Mouse (Mus musculus) gastrocnemius, adult 8-10 months (tissue): ENCODE data around the gene Mt3. TPM values are rescaled to one million over a fixed set of nuclear protein-coding genes. Genes with fewer than 3 reads are reported as not detected.
"Not testable (repeated sequence)": the region's sequence is repeated elsewhere in the genome, so short reads cannot be mapped to it uniquely, and the experiment has no call there.

Experiments
- DNase-seq, 2 experiments: peaks; one replicate each; pipeline ENCODE4 v3.0.0; 2022; ENCODE audit warnings: low spot score in 2 of 2
- total RNA-seq, 4 experiments: library from RNA; stranded (reverse); gene quantifications; 2 replicates each; pipeline ENCODE4 v1.2.4; 2022

Mt3 gene
- total RNA-seq = 1 to 10 TPM in 3 of 4 experiments, not detected in 1; 2.0 to 2.4 (median 2.2) TPM

DNA sequence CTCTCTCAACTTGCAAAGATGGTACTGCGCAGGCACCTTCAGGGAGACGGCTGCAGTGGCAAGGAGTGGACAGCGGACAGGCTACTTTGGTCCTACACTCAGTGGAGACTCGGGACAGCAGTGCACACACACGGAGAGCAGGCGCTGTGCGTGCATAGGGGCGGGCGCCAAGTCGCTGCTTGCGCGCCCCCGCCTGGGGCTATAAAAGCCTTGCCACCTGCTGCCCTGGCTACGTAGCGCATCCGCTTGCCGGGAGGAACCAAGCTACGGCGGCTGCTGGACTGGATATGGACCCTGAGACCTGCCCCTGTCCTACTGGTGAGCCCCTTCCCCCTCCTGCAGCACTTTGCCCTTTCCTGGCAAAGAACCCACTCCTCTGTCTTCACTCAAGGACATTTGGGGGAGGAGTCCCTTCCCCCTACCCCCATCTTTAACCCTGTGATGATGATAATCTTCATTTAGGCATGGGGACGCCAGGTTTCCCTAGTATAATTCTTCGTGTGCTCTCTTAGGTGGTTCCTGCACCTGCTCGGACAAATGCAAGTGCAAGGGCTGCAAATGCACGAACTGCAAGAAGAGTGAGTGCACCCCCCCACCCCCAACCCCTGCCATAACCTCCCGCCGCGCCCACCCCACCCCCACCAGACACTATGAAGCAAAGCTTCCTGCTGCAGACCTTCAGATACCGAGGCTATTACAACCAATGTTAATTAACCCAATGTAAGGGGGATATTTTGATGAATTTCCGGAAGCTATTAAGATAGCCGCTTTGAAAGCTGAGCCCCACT is at the start of gene Mt3:
Mt3 (plus strand) TSS at position 95 of the 788 bp plus-strand sequence.
- peak in 1 of 2 experiments; percentile 50 for DNase-seq

GRCm38 (mm10) chr8:94104146-94104545 is 48.3 kb upstream of the Mt3 start:
- DNase-seq = no peak

- peak in 1 of 2 experiments; percentile 5 for DNase-seq
Measured at GRCm38 (mm10) chr8:94107871-94108270, 44.5 kb upstream of the Mt3 start.

DNA sequence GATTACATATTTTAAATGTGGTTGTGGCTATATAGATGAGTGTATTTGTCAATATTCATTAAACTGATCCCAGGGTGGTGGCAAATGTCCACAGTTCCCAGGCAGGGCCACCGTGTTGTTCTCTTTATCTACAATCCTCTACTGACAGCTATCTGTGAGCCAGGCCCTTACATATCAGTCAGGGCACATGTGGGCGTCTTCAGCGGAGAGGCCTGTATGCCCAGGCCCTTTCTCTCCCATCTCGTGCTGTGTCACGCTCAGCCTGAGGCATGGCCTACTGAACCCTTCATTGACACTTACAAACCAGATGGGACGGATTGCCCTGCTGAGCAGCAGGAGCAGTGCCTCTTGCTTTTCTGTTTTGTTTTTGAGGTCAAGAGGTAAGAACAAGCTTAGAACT is 43.0 kb upstream of the Mt3 start:
- no peak for DNase-seq

DNA sequence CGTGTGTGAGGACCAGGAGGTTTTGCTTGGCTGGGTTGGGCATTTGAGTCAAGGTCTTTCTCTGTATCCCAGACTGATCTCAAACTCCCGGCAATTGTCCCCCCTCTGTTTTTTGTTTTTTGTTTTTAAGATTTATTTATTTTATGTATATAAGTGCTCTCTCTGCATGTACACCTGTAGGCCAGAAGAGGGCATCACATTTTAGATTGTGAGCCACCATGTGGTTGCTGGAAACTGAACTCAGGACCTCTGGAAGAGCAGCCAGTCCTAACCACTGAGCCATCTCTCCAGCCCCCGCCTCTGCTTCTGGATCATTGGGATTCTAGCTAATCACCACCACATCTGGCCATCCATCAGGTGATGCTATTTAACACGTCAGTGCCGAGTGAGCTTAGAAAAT is 42.6 kb upstream of the Mt3 start:
- DNase-seq = no peak

GRCm38 (mm10) chr8:94110526-94111177 is 41.8 kb upstream of the Mt3 start:
- DNase-seq = no peak

- no peak for DNase-seq
Measured at GRCm38 (mm10) chr8:94113435-94113834, 39.0 kb upstream of the Mt3 start.

GRCm38 (mm10) chr8:94113972-94114371 is 38.4 kb upstream of the Mt3 start:
- no peak for DNase-seq

DNA sequence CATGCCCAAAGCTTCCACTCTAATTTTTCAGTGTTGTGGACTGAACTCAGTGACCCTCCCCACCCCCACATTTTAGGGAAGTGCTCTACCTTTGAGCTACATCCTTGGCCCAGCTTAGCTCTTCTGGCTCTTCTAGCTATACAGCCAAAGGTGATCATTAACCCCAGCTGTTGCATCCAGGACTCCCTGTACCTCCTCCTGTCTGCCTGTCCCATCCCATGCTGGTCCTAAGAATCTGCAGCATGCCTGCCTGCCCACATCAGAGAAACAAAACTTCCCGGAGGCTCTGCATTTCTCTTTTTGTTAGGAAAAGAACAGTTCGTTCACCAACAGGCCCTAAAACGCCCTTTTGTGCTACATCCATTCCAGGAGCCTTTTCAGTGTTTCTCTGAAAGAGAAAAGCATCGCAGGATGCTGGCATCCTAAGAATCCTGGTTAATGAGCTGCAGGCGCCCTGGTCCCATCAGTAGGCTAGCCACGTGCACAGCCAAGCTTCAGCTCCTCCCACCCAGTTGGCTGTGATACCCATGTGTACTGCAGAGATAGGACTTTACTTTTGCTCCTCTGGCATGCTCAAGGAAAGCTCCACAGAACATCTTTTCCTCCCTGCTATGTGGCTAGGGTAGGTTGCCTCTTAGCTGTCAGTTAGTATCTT is 33.5 kb upstream of the Mt3 start:
- no peak for DNase-seq

GRCm38 (mm10) chr8:94121625-94122024 is 30.8 kb upstream of the Mt3 start:
- DNase-seq = no peak

- DNase-seq = no peak
Measured at GRCm38 (mm10) chr8:94122711-94123468, 29.5 kb upstream of the Mt3 start.

- DNase-seq = no peak
Measured at GRCm38 (mm10) chr8:94127711-94128110, 24.7 kb upstream of the Mt3 start.

GRCm38 (mm10) chr8:94129133-94129789 is 23.1 kb upstream of the Mt3 start:
- no peak for DNase-seq

- no peak for DNase-seq
Measured at GRCm38 (mm10) chr8:94130126-94130525, 22.3 kb upstream of the Mt3 start.

DNA sequence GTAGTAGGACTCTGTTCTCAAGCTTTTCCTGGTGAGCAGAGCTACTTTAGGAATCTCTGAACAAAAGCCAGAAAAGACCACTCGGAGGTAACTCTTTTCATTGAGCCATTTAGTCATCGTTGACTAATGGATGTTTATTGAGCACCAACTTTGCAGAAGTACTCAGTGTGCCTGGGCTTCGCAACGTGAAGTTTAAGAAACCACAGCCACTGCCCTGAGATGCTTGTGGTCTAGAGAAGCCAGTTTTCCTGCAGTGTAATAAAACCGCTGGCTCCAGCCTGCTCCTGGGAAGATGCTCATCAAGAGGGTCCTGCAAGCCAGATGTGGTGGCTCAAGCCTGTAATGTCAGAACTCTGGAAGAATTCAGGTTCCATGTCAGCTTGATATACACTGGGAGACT is 20.3 kb upstream of the Mt3 start:
- no peak for DNase-seq

DNA sequence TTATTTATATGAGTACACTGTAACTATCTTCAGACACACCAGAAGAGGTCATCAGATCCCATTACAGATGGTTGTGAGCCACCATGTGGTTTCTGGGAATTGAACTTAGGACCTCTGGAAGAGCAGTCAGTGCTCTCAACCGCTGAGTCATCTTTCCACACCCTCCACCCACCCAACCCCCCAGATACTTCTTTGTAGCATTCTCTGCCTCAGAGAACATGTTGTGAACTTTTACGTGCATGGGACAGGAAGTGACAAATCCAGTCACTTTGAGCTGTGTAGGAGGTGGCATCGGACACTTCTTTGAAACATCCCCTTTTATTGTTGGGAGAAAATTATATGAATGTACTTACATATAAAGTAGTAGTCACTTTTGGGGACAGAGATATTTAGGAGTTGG is 17.8 kb upstream of the Mt3 start:
- not testable (repeated sequence) for DNase-seq

- no peak for DNase-seq
Measured at GRCm38 (mm10) chr8:94135556-94135955, 16.9 kb upstream of the Mt3 start.

DNA sequence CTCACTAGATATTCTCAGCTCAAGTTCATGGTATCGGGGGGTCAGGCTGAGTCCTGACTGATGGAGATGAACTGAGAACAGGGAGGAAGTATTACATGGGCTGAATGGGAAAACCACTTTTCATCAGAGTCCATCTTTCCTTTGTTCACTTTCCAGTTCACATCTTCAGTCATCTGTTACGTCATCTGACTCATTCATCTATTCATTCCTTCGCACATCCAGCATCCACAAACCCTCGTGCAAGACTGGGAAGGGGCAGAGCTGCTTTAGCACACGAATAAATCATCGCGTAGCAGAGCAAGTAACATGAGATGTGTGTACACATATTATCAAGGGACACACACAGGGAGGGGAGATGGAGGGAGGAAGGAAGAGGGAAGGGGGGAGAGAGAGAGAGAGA is 16.2 kb upstream of the Mt3 start:
- DNase-seq = no peak

DNA sequence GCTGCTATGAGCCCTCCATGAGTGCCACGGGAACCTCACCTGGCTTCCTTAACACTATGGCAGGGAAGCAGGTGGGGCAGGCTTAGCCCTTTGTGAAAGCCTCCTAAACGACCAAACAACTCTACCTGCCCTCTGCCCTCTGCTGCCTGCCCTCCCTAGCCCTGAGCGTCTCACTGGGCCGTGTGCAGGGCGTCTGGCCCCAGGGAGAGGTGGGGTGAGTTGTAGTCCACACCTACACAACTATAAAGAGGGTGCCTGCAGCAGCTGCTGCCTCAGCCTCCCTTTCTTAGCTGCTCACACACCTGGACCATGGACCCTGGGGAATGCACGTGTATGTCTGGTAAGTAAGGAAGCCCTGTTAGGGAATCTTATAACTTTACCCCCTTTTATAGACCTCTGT is 15.5 kb upstream of the Mt3 start, which contains the start of gene Mt4:
Mt4 (plus strand) TSS at position 265 of the 400 bp plus-strand sequence.
- no peak for DNase-seq

GRCm38 (mm10) chr8:94140266-94140795 is 12.1 kb upstream of the Mt3 start:
- DNase-seq = peak in 1 of 2 experiments; percentile 12

DNA sequence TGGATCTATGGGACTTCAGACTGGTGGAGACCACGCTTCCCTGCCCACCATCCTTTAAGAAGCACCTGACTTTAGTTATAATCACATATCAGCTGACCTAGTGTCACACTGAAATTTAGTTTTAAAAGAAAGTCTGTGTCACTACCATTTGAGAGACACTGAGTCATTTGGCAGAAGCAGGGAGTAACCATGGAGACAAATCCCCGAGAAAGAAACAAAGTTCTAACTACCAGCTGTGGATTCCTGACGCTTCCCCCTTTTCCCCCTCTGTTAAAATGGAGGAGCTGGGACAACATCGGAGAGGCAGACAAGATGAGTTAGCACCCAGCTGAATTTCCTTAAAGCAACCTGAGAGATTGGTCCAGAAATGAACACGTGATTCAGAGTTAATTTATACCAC is 4.2 kb upstream of the Mt3 start:
- no peak for DNase-seq
